Mouse (Mus musculus) CH12.LX (cell line): ENCODE measurements at regions not wholly inside any gene's neighbourhood (a gene's known extent, or its start where the extent isn't known, plus 50 kb on each side); places are given as distances from the start of the nearest gene placed in this dataset.

Experiments used
- DNase-seq: peaks from one replicate; pipeline ENCODE4 v3.0.0-alpha.2; 2013; ENCODE audit errors: extremely low read depth
- H3K27ac ChIP-seq: 2 replicates; pipeline ENCODE4 v1.5.1; 2012; ENCODE audit warnings: low read depth, mild to moderate bottlenecking, control low read depth, moderate library complexity; ENCODE audit not compliant: insufficient read depth
- H3K27me3 ChIP-seq: replicated peaks from 2 replicates; pipeline ENCODE3; 2012; ENCODE audit warnings: inconsistent platforms
- H3K36me3 ChIP-seq, 2 experiments: replicated peaks in 1 of 2; 2 replicates each; pipeline versions ENCODE3 to v1.6.1; 2012; ENCODE audit warnings: inconsistent platforms in 1 of 2, low read length in 1 of 2, mild to moderate bottlenecking in 1 of 2, mixed read lengths in 1 of 2, moderate library complexity in 1 of 2; ENCODE audit not compliant: control insufficient read depth in 1 of 2, insufficient read depth in 1 of 2
- H3K4me1 ChIP-seq, 2 experiments: 2 replicates each; pipeline ENCODE4 v1.6.1; 2012; ENCODE audit warnings: inconsistent platforms in 1 of 2, moderate library complexity in 1 of 2; ENCODE audit not compliant: insufficient read depth in 2 of 2, control insufficient read depth in 1 of 2
- H3K4me2 ChIP-seq: 2 replicates; pipeline ENCODE4 v1.6.1; 2012; ENCODE audit warnings: low read depth, mild to moderate bottlenecking, control low read depth; ENCODE audit not compliant: poor library complexity, insufficient read depth, severe bottlenecking
- H3K4me3 ChIP-seq, 3 experiments: fragments of 150-350 bp in 1 of 3; sonication (generic) in 1 of 3; replicated peaks in 1 of 3; 2 replicates each; pipeline versions ENCODE3 to v1.5.1; 2011 to 2012; ENCODE audit warnings: low read depth in 2 of 3, low read length in 2 of 3, mild to moderate bottlenecking in 2 of 3, moderate library complexity in 2 of 3, control low read depth in 1 of 3, improper control_type of control experiment in 1 of 3, inconsistent platforms in 1 of 3, mixed read lengths in 1 of 3; ENCODE audit not compliant: poor library complexity in 1 of 3
- H3K79me2 ChIP-seq: replicated peaks from 2 replicates; pipeline ENCODE4 v1.6.1; 2012; ENCODE audit warnings: mild to moderate bottlenecking, moderate library complexity; ENCODE audit not compliant: control insufficient read depth, poor library complexity, insufficient read depth, severe bottlenecking; ENCODE audit errors: extremely low read depth
- H3K9ac ChIP-seq: 2 replicates; pipeline ENCODE4 v1.6.1; 2012; ENCODE audit warnings: low read depth, mild to moderate bottlenecking, control low read depth, moderate library complexity; ENCODE audit not compliant: insufficient read depth
- H3K9me3 ChIP-seq: replicated peaks from 2 replicates; pipeline ENCODE3; 2012; ENCODE audit warnings: low read length, inconsistent platforms, mixed read lengths
- BHLHE40 ChIP-seq: IDR thresholded peaks from 2 replicates; pipeline ENCODE4 v1.6.1; 2011; ENCODE audit warnings: mild to moderate bottlenecking, low read depth, low read length, improper control_type of control experiment
- CHD1 ChIP-seq: IDR thresholded peaks from 2 replicates; pipeline ENCODE4 v1.6.1; 2012; ENCODE audit warnings: low read depth, low read length, improper control_type of control experiment, inconsistent platforms
- CTCF ChIP-seq, 2 experiments: IDR thresholded peaks in 1 of 2; conservative IDR thresholded peaks in 1 of 2; 2 replicates each; pipeline ENCODE4 v1.5.1; 2011 to 2012; ENCODE audit warnings: low read depth in 2 of 2, low read length in 2 of 2, improper control_type of control experiment in 1 of 2, inconsistent platforms in 1 of 2, mild to moderate bottlenecking in 1 of 2, moderate library complexity in 1 of 2
- EP300 ChIP-seq: IDR thresholded peaks from 2 replicates; pipeline ENCODE4 v1.6.1; 2011; ENCODE audit warnings: low read length, improper control_type of control experiment
- HCFC1 ChIP-seq: IDR thresholded peaks from 2 replicates; pipeline ENCODE4 v1.6.1; 2012; ENCODE audit warnings: low read depth, mild to moderate bottlenecking, inconsistent platforms, low read length, improper control_type of control experiment
- IRF4 ChIP-seq: IDR thresholded peaks from 2 replicates; pipeline ENCODE4 v1.6.1; 2014; ENCODE audit warnings: low read depth, mild to moderate bottlenecking, inconsistent platforms, low read length, improper control_type of control experiment
- JUND ChIP-seq: conservative IDR thresholded peaks from 2 replicates; pipeline ENCODE4 v1.6.1; 2011; ENCODE audit warnings: low read depth, low read length, improper control_type of control experiment
- MAX ChIP-seq: IDR thresholded peaks from 2 replicates; pipeline ENCODE4 v1.6.1; 2011; ENCODE audit warnings: low read length, improper control_type of control experiment
- MAZ ChIP-seq: IDR thresholded peaks from 2 replicates; pipeline ENCODE4 v1.6.1; 2012; ENCODE audit warnings: low read depth, mild to moderate bottlenecking, inconsistent platforms, low read length, improper control_type of control experiment, moderate library complexity
- MXI1 ChIP-seq: IDR thresholded peaks from 2 replicates; pipeline ENCODE4 v1.6.1; 2011; ENCODE audit warnings: mild to moderate bottlenecking, low read depth, low read length, improper control_type of control experiment
- POLR2A ChIP-seq: IDR thresholded peaks from 2 replicates; pipeline ENCODE4 v1.6.1; 2011; ENCODE audit warnings: low read depth, mild to moderate bottlenecking, improper control_type of control experiment, low read length
- RAD21 ChIP-seq: IDR thresholded peaks from 2 replicates; pipeline ENCODE4 v1.6.1; 2011; ENCODE audit warnings: low read depth, mild to moderate bottlenecking, low read length, improper control_type of control experiment, moderate library complexity
- RCOR1 ChIP-seq: conservative IDR thresholded peaks from 2 replicates; pipeline ENCODE4 v1.6.1; 2012; ENCODE audit warnings: low read depth, mild to moderate bottlenecking, inconsistent platforms, low read length, improper control_type of control experiment
- SMC3 ChIP-seq: IDR thresholded peaks from 2 replicates; pipeline ENCODE4 v1.6.1; 2011; ENCODE audit warnings: low read depth, low read length, improper control_type of control experiment
- TBP ChIP-seq: conservative IDR thresholded peaks from 2 replicates; pipeline ENCODE4 v1.6.1; 2011; ENCODE audit warnings: low read depth, low read length, improper control_type of control experiment
- USF2 ChIP-seq: conservative IDR thresholded peaks from 2 replicates; pipeline ENCODE4 v1.6.1; 2011; ENCODE audit warnings: low read depth, low read length, improper control_type of control experiment
- ZC3H11A ChIP-seq: IDR thresholded peaks from 2 replicates; pipeline ENCODE4 v1.6.1; 2012; ENCODE audit warnings: low read depth, mild to moderate bottlenecking, inconsistent platforms, low read length, improper control_type of control experiment
- ZMIZ1 ChIP-seq: IDR thresholded peaks from 2 replicates; pipeline ENCODE4 v1.6.1; 2012; ENCODE audit warnings: low read depth, mild to moderate bottlenecking, inconsistent platforms, low read length, improper control_type of control experiment
- ZNF384 ChIP-seq: IDR thresholded peaks from 2 replicates; pipeline ENCODE4 v1.6.1; 2012; ENCODE audit warnings: low read depth, low read length, improper control_type of control experiment, inconsistent platforms
- dilution Hi-C: fragments of 300-500 bp; cut with MboI; formaldehyde crosslinking; loops from 2 replicates; pipeline ENCODE4 v1.14.3; 2020; ENCODE audit warnings: low sequenced_read_pairs; ENCODE audit not compliant: extremely low pct_unique_long_range_greater_than_20kb, extremely low pct_ligation_motif_present
- in situ Hi-C: fragments of 300-500 bp; cut with MboI; formaldehyde crosslinking; loops from 3 replicates; pipeline ENCODE4 v1.14.3; 2019; ENCODE audit warnings: low sequenced_read_pairs, low pct_ligation_motif_present, low pct_unique_long_range_greater_than_20kb, mixed read lengths

GRCm38 (mm10) chr13:102392868-102393661 lies 300.3 kb upstream of the Cd180 start:
- no peak overlapping the region for H3K27ac ChIP-seq
- H3K79me2 ChIP-seq: no peaks in the 10 kb centered on the region
- no peak overlapping the region for H3K4me2 ChIP-seq
- no peaks in the 10 kb centered on the region for H3K4me1 ChIP-seq
- H3K36me3 ChIP-seq: no peaks in the 10 kb centered on the region
- dilution Hi-C loops: no loop called here
- no peak overlapping the region for H3K4me3 ChIP-seq
- TF ChIP-seq MAZ: no peak
- no peak for TF ChIP-seq SMC3
- TF ChIP-seq IRF4: no peak
- TF ChIP-seq ZNF384: no peak
- TF ChIP-seq TBP: no peak
- no peak for TF ChIP-seq CHD1
- TF ChIP-seq MAX: no peak
- TF ChIP-seq HCFC1: no peak
- TF ChIP-seq RCOR1: no peak
- TF ChIP-seq POLR2A: no peak
- TF ChIP-seq ZMIZ1: no peak
- no peak for TF ChIP-seq USF2
- no peak for TF ChIP-seq RAD21
- TF ChIP-seq MXI1: no peak
- TF ChIP-seq JUND: no peak
- TF ChIP-seq, all 38 proteins: peak for 0
- in situ Hi-C loops: no loop called here
- no peak for DNase-seq
- Histone ChIP-seq H3K9ac (no peak overlapping the region), H3K9me3 (no peaks in the 10 kb centered on the region), H3K27me3 (no peaks in the 10 kb centered on the region)

GRCm38 (mm10) chr13:102393662-102393970 lies 299.7 kb upstream of the Cd180 start:
- Histone ChIP-seq H3K4me3 (no peak overlapping the region), H3K9ac (no peak overlapping the region), H3K27me3 (no peaks in the 10 kb centered on the region), H3K79me2 (no peaks in the 10 kb centered on the region), H3K9me3 (no peaks in the 10 kb centered on the region), H3K36me3 (no peaks in the 10 kb centered on the region), H3K4me2 (no peak overlapping the region), H3K4me1 (no peaks in the 10 kb centered on the region), H3K27ac (no peak overlapping the region)
- DNase-seq: no peak
- TF ChIP-seq ZC3H11A (no peak), MAZ (no peak), CTCF (conservative IDR thresholded peaks at IDR 0.05 in 1 of 2, IDR thresholded peaks at IDR 0.05 in 1 of 2; ENCODE audit: low read depth in 2 of 2, low read length in 2 of 2) (no peak), EP300 (no peak), BHLHE40 (no peak)
- in situ Hi-C loops: no loop called here
- dilution Hi-C loops: no loop called here
